Mouse (Mus musculus) liver, embryonic 15.5 days (tissue): Measurements from ENCODE around the gene Phf20. TPM values are rescaled to one million over a fixed set of nuclear protein-coding genes. Genes with fewer than 3 reads are reported as not detected.
A peak's percentile ranks its signal among the peaks of the same experiment; 100 is the strongest.

Experiments used
- ATAC-seq: fragments of 200-750 bp; cut with Nextera tagmentation; 2 replicates; pipeline ENCODE4 v1.8.0; 2017; ENCODE audit warnings: moderate number of reproducible peaks, mild to moderate bottlenecking, moderate library complexity; ENCODE audit not compliant: insufficient read depth
- H3K27ac ChIP-seq: fragments of 300-500 bp; sonication (generic); replicated peaks from 2 replicates; pipeline ENCODE4 v1.5.1; 2015; ENCODE audit warnings: mild to moderate bottlenecking, inconsistent platforms
- H3K27me3 ChIP-seq: fragments of 300-500 bp; sonication (generic); 2 replicates; pipeline ENCODE4 v1.6.1; 2015; ENCODE audit warnings: mild to moderate bottlenecking, inconsistent platforms
- H3K36me3 ChIP-seq: fragments of 300-500 bp; sonication (generic); replicated peaks from 2 replicates; pipeline ENCODE4 v1.6.1; 2015; ENCODE audit warnings: moderate library complexity, mild to moderate bottlenecking, inconsistent platforms
- H3K4me1 ChIP-seq: fragments of 300-500 bp; sonication (generic); replicated peaks from 2 replicates; pipeline ENCODE4 v1.6.1; 2015; ENCODE audit warnings: inconsistent platforms
- H3K4me2 ChIP-seq: fragments of 300-500 bp; sonication (generic); 2 replicates; pipeline ENCODE4 v1.6.1; 2015; ENCODE audit warnings: moderate library complexity, mild to moderate bottlenecking, inconsistent platforms
- H3K4me3 ChIP-seq: fragments of 300-500 bp; sonication (generic); replicated peaks from 2 replicates; pipeline ENCODE4 v1.5.1; 2015; ENCODE audit warnings: mild to moderate bottlenecking, inconsistent platforms
- H3K9ac ChIP-seq: fragments of 300-500 bp; sonication (generic); 2 replicates; pipeline ENCODE4 v1.6.1; 2015; ENCODE audit warnings: moderate library complexity, mild to moderate bottlenecking, inconsistent platforms
- H3K9me3 ChIP-seq: fragments of 300-500 bp; sonication (generic); replicated peaks from 2 replicates; pipeline ENCODE4 v1.6.1; 2016; ENCODE audit warnings: inconsistent platforms
- WGBS: fragments of 180-500 bp; shearing (Covaris S2); methylation state at CpG from one replicate; pipeline ENCODE4 v1.1.7; 2015; ENCODE audit warnings: mixed read lengths; ENCODE audit not compliant: insufficient replicate concordance; 5-methylcytosine and 5-hydroxymethylcytosine counted together
- polyA plus RNA-seq: library from polyadenylated mRNA; unstranded; fragments of >200 nt; fragmentation: Nextera tagmentation; extraction: Ambion mirVana; gene quantifications from 2 replicates; pipeline ENCODE4 v1.2.1, GENCODE M21; 2015

The Phf20 gene
- polyA plus RNA-seq, 1 experiment from 2014 or later = 14.7 TPM

GRCm38 (mm10) chr2:156272553-156272952 lies 76.3 kb downstream of the Phf20 start:
- H3K4me3 ChIP-seq = no peak overlapping the region
- 80% methylated on average over 6 of the region's 6 CpGs for WGBS
- no peak for ATAC-seq
- H3K4me2 ChIP-seq = no peak overlapping the region
- H3K36me3 ChIP-seq = peaks cover 13% of the 10 kb centered on the region; the same call in 1 of the 2 replicates
- H3K9ac ChIP-seq = no peak overlapping the region
- H3K27ac ChIP-seq = no peak overlapping the region
- H3K9me3 ChIP-seq = no peaks in the 10 kb centered on the region
- H3K27me3 ChIP-seq = no peaks in the 10 kb centered on the region
- no peaks in the 10 kb centered on the region for H3K4me1 ChIP-seq

- Histone ChIP-seq H3K27me3 (no peaks in the 10 kb centered on the region), H3K9ac (no peak overlapping the region), H3K9me3 (no peaks in the 10 kb centered on the region), H3K36me3 (peaks cover 17% of the 10 kb centered on the region; the same call in 1 of the 2 replicates), H3K4me1 (peaks cover 9% of the 10 kb centered on the region), H3K27ac (no peak overlapping the region), H3K4me2 (no peak overlapping the region), H3K4me3 (no peak overlapping the region)
- ATAC-seq = peak; percentile 63
- 18% methylated on average over 4 of the region's 4 CpGs for WGBS
Observed at GRCm38 (mm10) chr2:156278226-156279017, 82.2 kb downstream of the Phf20 start.

GRCm38 (mm10) chr2:156281227-156281626 lies 85.0 kb downstream of the Phf20 start:
- no peak for ATAC-seq
- Histone ChIP-seq H3K27me3 (no peaks in the 10 kb centered on the region), H3K9ac (no peak overlapping the region), H3K9me3 (no peaks in the 10 kb centered on the region), H3K27ac (no peak overlapping the region), H3K4me2 (no peak overlapping the region), H3K4me3 (no peak overlapping the region), H3K36me3 (0 out of 2 replicates have a peak, but pooled peaks cover 16% of the 10 kb centered on the region), H3K4me1 (peaks cover 9% of the 10 kb centered on the region)
- 67% methylated on average over 4 of the region's 4 CpGs for WGBS

- H3K27me3 ChIP-seq = no peaks in the 10 kb centered on the region
- 56% methylated on average over 2 of the region's 2 CpGs for WGBS
- no peaks in the 10 kb centered on the region for H3K9me3 ChIP-seq
- no peak overlapping the region for H3K4me2 ChIP-seq
- no peak overlapping the region for H3K4me3 ChIP-seq
- H3K27ac ChIP-seq = no peak overlapping the region
- peaks cover 40% of the 10 kb centered on the region; the same call in 1 of the 2 replicates for H3K36me3 ChIP-seq
- H3K4me1 ChIP-seq = no peaks in the 10 kb centered on the region
- no peak for ATAC-seq
- no peak overlapping the region for H3K9ac ChIP-seq
Observed at GRCm38 (mm10) chr2:156285161-156285560, 88.9 kb downstream of the Phf20 start.

- Histone ChIP-seq H3K4me1 (no peaks in the 10 kb centered on the region), H3K9ac (no peak overlapping the region), H3K4me2 (no peak overlapping the region), H3K9me3 (no peaks in the 10 kb centered on the region), H3K36me3 (peaks cover 40% of the 10 kb centered on the region; the same call in 1 of the 2 replicates), H3K4me3 (no peak overlapping the region), H3K27me3 (no peaks in the 10 kb centered on the region), H3K27ac (no peak overlapping the region)
- no peak for ATAC-seq
- WGBS = 85% methylated on average over 4 of the region's 4 CpGs
Observed at GRCm38 (mm10) chr2:156286733-156287132, 90.5 kb downstream of the Phf20 start.

GRCm38 (mm10) chr2:156288222-156288621 lies 92.0 kb downstream of the Phf20 start:
- no peak for ATAC-seq
- Histone ChIP-seq H3K4me1 (no peaks in the 10 kb centered on the region), H3K9me3 (no peaks in the 10 kb centered on the region), H3K27ac (no peak overlapping the region), H3K4me2 (no peak overlapping the region), H3K36me3 (peaks cover 34% of the 10 kb centered on the region; the same call in 1 of the 2 replicates), H3K27me3 (no peaks in the 10 kb centered on the region), H3K9ac (no peak overlapping the region), H3K4me3 (no peak overlapping the region)
- WGBS = 73% methylated on average over 2 of the region's 2 CpGs

- ATAC-seq = no peak
Observed at GRCm38 (mm10) chr2:156289552-156290160, 93.4 kb downstream of the Phf20 start.

GRCm38 (mm10) chr2:156291998-156292397 lies 95.7 kb downstream of the Phf20 start:
- Histone ChIP-seq H3K27me3 (no peaks in the 10 kb centered on the region), H3K4me3 (no peak overlapping the region), H3K9ac (no peak overlapping the region), H3K27ac (no peak overlapping the region), H3K4me2 (no peak overlapping the region), H3K36me3 (peaks cover 39% of the 10 kb centered on the region), H3K4me1 (0 out of 2 replicates have a peak, but pooled peaks cover 4% of the 10 kb centered on the region), H3K9me3 (no peaks in the 10 kb centered on the region)
- WGBS = 59% methylated on average over 1 of the region's 1 CpGs
- ATAC-seq = no peak

More at GRCm38 (mm10) chr2:156289552-156290160, 93.4 kb downstream of the Phf20 start:
- H3K4me2 ChIP-seq = no peak overlapping the region
- H3K36me3 ChIP-seq = peaks cover 39% of the 10 kb centered on the region
- no peaks in the 10 kb centered on the region for H3K27me3 ChIP-seq
- H3K9ac ChIP-seq = no peak overlapping the region
- H3K4me3 ChIP-seq = no peak overlapping the region
- H3K9me3 ChIP-seq = no peaks in the 10 kb centered on the region
- WGBS = 74% methylated on average over 2 of the region's 2 CpGs
- H3K27ac ChIP-seq = no peak overlapping the region
- no peaks in the 10 kb centered on the region for H3K4me1 ChIP-seq

- ATAC-seq = no peak
- H3K9ac ChIP-seq = no peak overlapping the region
- WGBS = 75% methylated on average over 2 of the region's 2 CpGs
- H3K36me3 ChIP-seq = peaks cover 21% of the 10 kb centered on the region
- H3K27ac ChIP-seq = no peak overlapping the region
- H3K4me3 ChIP-seq = no peak overlapping the region
- H3K27me3 ChIP-seq = no peaks in the 10 kb centered on the region
- no peak overlapping the region for H3K4me2 ChIP-seq
- H3K4me1 ChIP-seq = 0 out of 2 replicates have a peak, but pooled peaks cover 4% of the 10 kb centered on the region
- H3K9me3 ChIP-seq = no peaks in the 10 kb centered on the region
Observed at GRCm38 (mm10) chr2:156295601-156296063, 99.4 kb downstream of the Phf20 start.

GRCm38 (mm10) chr2:156296190-156296589 lies 99.9 kb downstream of the Phf20 start:
- ATAC-seq = no peak
- Histone ChIP-seq H3K4me2 (no peak overlapping the region), H3K4me3 (no peak overlapping the region), H3K9ac (no peak overlapping the region), H3K27me3 (no peaks in the 10 kb centered on the region), H3K4me1 (0 out of 2 replicates have a peak, but pooled peaks cover 4% of the 10 kb centered on the region), H3K27ac (no peak overlapping the region), H3K36me3 (peaks cover 21% of the 10 kb centered on the region), H3K9me3 (no peaks in the 10 kb centered on the region)
- 71% methylated on average over 3 of the region's 3 CpGs for WGBS

GRCm38 (mm10) chr2:156297653-156298052 lies 101.4 kb downstream of the Phf20 start:
- ATAC-seq = no peak
- WGBS = 77% methylated on average over 3 of the region's 3 CpGs
- H3K9me3 ChIP-seq = no peaks in the 10 kb centered on the region
- H3K27ac ChIP-seq = no peak overlapping the region
- no peaks in the 10 kb centered on the region for H3K27me3 ChIP-seq
- H3K9ac ChIP-seq = no peak overlapping the region
- H3K4me1 ChIP-seq = peaks cover 14% of the 10 kb centered on the region; the same call in 1 of the 2 replicates
- H3K4me2 ChIP-seq = no peak overlapping the region
- peaks cover 32% of the 10 kb centered on the region for H3K36me3 ChIP-seq
- H3K4me3 ChIP-seq = no peak overlapping the region
